In genomic region chr2:6466396-6466795, GRCm38 (mm10) we compare ENCODE assay signal across 20 mouse cellular contexts.
DNase-seq lines count a peak whose midpoint lies in the region; ATAC-seq and TF ChIP-seq lines count a peak whose summit lies in the region.
"Had no signal": no experiment of that assay in that cellular context is flagged by ENCODE, and none has a peak within 500 bp of the region (broad histone marks: within the 10 kb centered on the region; RNA-seq: fewer than 3 reads in every experiment).

No protein-coding gene starts in this region.

- H3K9me3 ChIP-seq in kidney, embryonic 15.5 days (replicated peaks): no peaks in the 10 kb centered on the region
- H3K9me3 ChIP-seq in lung, postnatal 0 days (ENCODE audit: low read length): no peaks in the 10 kb centered on the region
- H3K9me3 ChIP-seq in embryonic facial prominence, embryonic 14.5 days (ENCODE audit: control insufficient read depth, low read length): 0 out of 2 replicates have a peak, but pooled peaks cover 4% of the 10 kb centered on the region
- H3K9me3 ChIP-seq: forebrain, embryonic 15.5 days; hindbrain, embryonic 15.5 days had no signal

- 46% methylated on average over 6 of the region's 6 CpGs for WGBS in kidney, embryonic 15.5 days
- WGBS in lung, postnatal 0 days: 38% methylated on average over 6 of the region's 6 CpGs
- 45% methylated on average over 6 of the region's 6 CpGs for WGBS in embryonic facial prominence, embryonic 14.5 days

- no peak overlapping the region for H3K4me2 ChIP-seq in kidney, embryonic 15.5 days
- no peak overlapping the region for H3K4me2 ChIP-seq in lung, postnatal 0 days (replicated peaks; ENCODE audit: low read depth, low read length)
- H3K4me2 ChIP-seq in embryonic facial prominence, embryonic 14.5 days (ENCODE audit: low read depth, low read length): no peak overlapping the region
- H3K4me2 ChIP-seq: forebrain, embryonic 12.5 days; forebrain, embryonic 15.5 days; hindbrain, embryonic 12.5 days; hindbrain, embryonic 15.5 days had no signal

- no peak for TF ChIP-seq EP300 in lung, postnatal 0 days (IDR thresholded peaks at IDR 0.05)

- peaks cover 4% of the 10 kb centered on the region; the same call in 1 of the 2 replicates for H3K27me3 ChIP-seq in kidney, embryonic 15.5 days
- no peaks in the 10 kb centered on the region for H3K27me3 ChIP-seq in lung, postnatal 0 days (replicated peaks; ENCODE audit: insufficient read depth, low read length)
- no peaks in the 10 kb centered on the region for H3K27me3 ChIP-seq in embryonic facial prominence, embryonic 14.5 days (replicated peaks; ENCODE audit: control insufficient read depth, insufficient read depth, low read length)
- H3K27me3 ChIP-seq: forebrain, embryonic 12.5 days; forebrain, embryonic 15.5 days; hindbrain, embryonic 12.5 days; hindbrain, embryonic 15.5 days; Patski had no signal

- H3K9ac ChIP-seq in kidney, embryonic 15.5 days: no peak overlapping the region
- H3K9ac ChIP-seq in lung, postnatal 0 days (replicated peaks; ENCODE audit: low read depth): no peak overlapping the region
- no peak overlapping the region for H3K9ac ChIP-seq in embryonic facial prominence, embryonic 14.5 days (ENCODE audit: low read depth, low read length)
- H3K9ac ChIP-seq: forebrain, embryonic 12.5 days; forebrain, embryonic 15.5 days; hindbrain, embryonic 12.5 days; hindbrain, embryonic 15.5 days had no signal

- H3K27ac ChIP-seq in kidney, embryonic 15.5 days: peak overlapping the region; percentile 39; the same call in 1 of the 2 replicates
- H3K27ac ChIP-seq in lung, postnatal 0 days (ENCODE audit: low read length): no peak overlapping the region
- H3K27ac ChIP-seq in embryonic facial prominence, embryonic 14.5 days (replicated peaks; ENCODE audit: low read depth, low read length): no peak overlapping the region; the same call in 1 of the 2 replicates
- H3K27ac ChIP-seq: forebrain, embryonic 12.5 days; forebrain, embryonic 15.5 days; heart, embryonic 10.5 days; hindbrain, embryonic 12.5 days; hindbrain, embryonic 15.5 days had no signal

- TF ChIP-seq CTCF in lung, postnatal 0 days (IDR thresholded peaks at IDR 0.05): no peak

- H3K36me3 ChIP-seq in kidney, embryonic 15.5 days: no peaks in the 10 kb centered on the region
- H3K36me3 ChIP-seq in lung, postnatal 0 days (ENCODE audit: insufficient read depth, low read length): no peaks in the 10 kb centered on the region
- no peaks in the 10 kb centered on the region for H3K36me3 ChIP-seq in embryonic facial prominence, embryonic 14.5 days (ENCODE audit: control insufficient read depth, insufficient read depth, low read length)
- H3K36me3 ChIP-seq: forebrain, embryonic 12.5 days; forebrain, embryonic 15.5 days; heart, embryonic 10.5 days; hindbrain, embryonic 12.5 days; hindbrain, embryonic 15.5 days had no signal

- DNase-seq in kidney, postnatal 10 days: no peak
- peak; percentile 29 for DNase-seq in lung, postnatal 0 days (ENCODE audit: low spot score)
- DNase-seq in lung, postnatal 10 days: no peak
- peak; percentile 68 for DNase-seq in embryonic facial prominence, embryonic 14.5 days (ENCODE audit: low spot score)
- no peak for DNase-seq in MN1 (ENCODE audit: low spot score)
- DNase-seq: adrenal gland, postnatal 10 days; adrenal gland, postnatal 36 days; cerebellum, adult 18-20 months; cerebellum, adult 9-11 months; cerebellum, postnatal 25 days; gastrocnemius, postnatal 25 days; heart, adult 18-20 months had no signal

- H3K4me1 ChIP-seq in kidney, embryonic 15.5 days: peaks cover 20% of the 10 kb centered on the region
- peaks cover 16% of the 10 kb centered on the region for H3K4me1 ChIP-seq in lung, postnatal 0 days (ENCODE audit: insufficient read depth, low read depth, low read length)
- no peaks in the 10 kb centered on the region for H3K4me1 ChIP-seq in embryonic facial prominence, embryonic 14.5 days (ENCODE audit: control insufficient read depth, insufficient read depth, low read length)

- no peak overlapping the region for H3K4me3 ChIP-seq in kidney, embryonic 15.5 days (replicated peaks)
- no peak overlapping the region for H3K4me3 ChIP-seq in lung, postnatal 0 days (ENCODE audit: low read depth, low read length)
- H3K4me3 ChIP-seq in embryonic facial prominence, embryonic 14.5 days (ENCODE audit: low read depth, low read length): no peak overlapping the region
- H3K4me3 ChIP-seq: erythroblast, embryonic 14.5 days; forebrain, embryonic 12.5 days; forebrain, embryonic 15.5 days; heart, embryonic 10.5 days; hindbrain, embryonic 12.5 days; hindbrain, embryonic 15.5 days had no signal

- no peak for ATAC-seq in kidney, embryonic 15.5 days (replicated peaks; ENCODE audit: low FRiP score)
- ATAC-seq in lung, postnatal 0 days: no peak
- no peak for ATAC-seq in embryonic facial prominence, embryonic 14.5 days (ENCODE audit: low read depth)
- ATAC-seq: forebrain, embryonic 15.5 days; Patski had no signal

Comparison
In these comparisons a context has a peak if more than half of its experiments do, and no peak if none do; other contexts are left out.
1. DNase-seq: peak in lung, postnatal 0 days (single experiment) and embryonic facial prominence, embryonic 14.5 days (single experiment); none in kidney, postnatal 10 days (single experiment), lung, postnatal 10 days (single experiment) and MN1 (single experiment).